Mouse (Mus musculus) thymus, postnatal 0 days (tissue): ENCODE data around the gene Ldlrad3. TPM values are rescaled to one million over a fixed set of nuclear protein-coding genes. Genes with fewer than 3 reads are reported as not detected.
A peak's percentile ranks its signal among the peaks of the same experiment; 100 is the strongest.

Experiments used
- DNase-seq: peaks from one replicate; pipeline ENCODE4 v3.0.0-alpha.2; 2015; ENCODE audit warnings: low spot score
- polyA plus RNA-seq: library from polyadenylated mRNA; unstranded; fragments of >200 nt; fragmentation: Nextera tagmentation; extraction: Ambion mirVana; gene quantifications from 2 replicates; pipeline ENCODE4 v1.2.1, GENCODE M21; 2015

The Ldlrad3 gene
- polyA plus RNA-seq, 1 experiment from 2014 or later, result 13.6 TPM

- no peak for DNase-seq
Observed at GRCm38 (mm10) chr2:102145036-102145435, 41.1 kb downstream of the Ldlrad3 start.

GRCm38 (mm10) chr2:102144311-102144710 is 41.9 kb downstream of the Ldlrad3 start:
- no peak for DNase-seq

GRCm38 (mm10) chr2:102142654-102143271 is 43.4 kb downstream of the Ldlrad3 start:
- no peak for DNase-seq

- no peak for DNase-seq
Observed at GRCm38 (mm10) chr2:102142197-102142623, 44.0 kb downstream of the Ldlrad3 start.

GRCm38 (mm10) chr2:102141199-102141598 is 45.0 kb downstream of the Ldlrad3 start:
- no peak for DNase-seq

- DNase-seq, result no peak
Observed at GRCm38 (mm10) chr2:102137922-102138321, 48.3 kb downstream of the Ldlrad3 start.

- DNase-seq, result no peak
Observed at GRCm38 (mm10) chr2:102136184-102136583, 50.0 kb downstream of the Ldlrad3 start.

GRCm38 (mm10) chr2:102134510-102135262 is 51.5 kb downstream of the Ldlrad3 start:
- DNase-seq, result no peak

- no peak for DNase-seq
Observed at GRCm38 (mm10) chr2:102132945-102133558, 53.1 kb downstream of the Ldlrad3 start.

- no peak for DNase-seq
Observed at GRCm38 (mm10) chr2:102130198-102130845, 55.9 kb downstream of the Ldlrad3 start.

- DNase-seq, result no peak
Observed at GRCm38 (mm10) chr2:102129235-102129634, 57.0 kb downstream of the Ldlrad3 start.

GRCm38 (mm10) chr2:102128500-102129030 is 57.6 kb downstream of the Ldlrad3 start:
- no peak for DNase-seq

GRCm38 (mm10) chr2:102127791-102128387 is 58.3 kb downstream of the Ldlrad3 start:
- no peak for DNase-seq

- no peak for DNase-seq
Observed at GRCm38 (mm10) chr2:102127221-102127620, 59.0 kb downstream of the Ldlrad3 start.

- DNase-seq, result no peak
Observed at GRCm38 (mm10) chr2:102126076-102126475, 60.1 kb downstream of the Ldlrad3 start.

GRCm38 (mm10) chr2:102125042-102125441 is 61.1 kb downstream of the Ldlrad3 start:
- DNase-seq, result no peak

- no peak for DNase-seq
Observed at GRCm38 (mm10) chr2:102122146-102122515, 64.1 kb downstream of the Ldlrad3 start.

GRCm38 (mm10) chr2:102121440-102122145 is 64.6 kb downstream of the Ldlrad3 start:
- DNase-seq, result no peak

GRCm38 (mm10) chr2:102119751-102120505 is 66.3 kb downstream of the Ldlrad3 start:
- DNase-seq, result no peak

GRCm38 (mm10) chr2:102118988-102119460 is 67.2 kb downstream of the Ldlrad3 start:
- peak; percentile 63 for DNase-seq
